Mouse (Mus musculus): ENCODE measurements around the gene Slc13a3. TPM values are rescaled to one million over a fixed set of nuclear protein-coding genes. Genes with fewer than 3 reads are reported as not detected.

Gene Slc13a3
- total RNA-seq, 2 experiments from 2014 or later: 8.8 to 9.9 TPM

GRCm38 (mm10) chr2:165484152-165484551 is 11.1 kb upstream of the Slc13a3 start:
- DNase-seq (ENCODE audit: extremely low spot score in 1 of 2, low spot score in 1 of 2): no peak

GRCm38 (mm10) chr2:165482003-165482402 is 9.0 kb upstream of the Slc13a3 start:
- DNase-seq (ENCODE audit: extremely low spot score in 1 of 2, low spot score in 1 of 2): no peak

DNA sequence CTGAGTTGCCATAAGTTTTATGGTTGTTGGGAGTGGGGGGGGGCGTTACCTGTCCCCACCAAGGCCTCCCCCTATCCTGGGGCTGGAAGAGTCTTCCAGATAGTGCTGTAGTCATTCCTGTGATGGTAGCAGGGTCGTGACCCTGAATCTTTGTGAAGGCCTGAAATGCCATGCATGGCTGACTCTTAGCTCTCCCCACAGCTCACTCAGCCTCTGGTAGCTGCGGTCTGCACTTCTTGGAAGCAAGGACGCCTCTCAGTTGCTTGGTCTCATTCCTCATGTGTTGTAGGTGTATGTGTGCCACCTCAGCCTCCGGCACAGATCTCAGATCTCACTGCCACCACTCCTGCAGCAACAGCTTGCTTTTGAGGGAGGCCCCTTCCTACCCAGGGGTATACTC is 2.8 kb upstream of the Slc13a3 start:
- no peak for DNase-seq (ENCODE audit: extremely low spot score in 1 of 2, low spot score in 1 of 2)

GRCm38 (mm10) chr2:165475412-165475811 is 2.4 kb upstream of the Slc13a3 start:
- DNase-seq (ENCODE audit: extremely low spot score in 1 of 2, low spot score in 1 of 2): no peak

- no peak for DNase-seq (ENCODE audit: extremely low spot score in 1 of 2, low spot score in 1 of 2)
Measured at GRCm38 (mm10) chr2:165471943-165472342, 1.1 kb downstream of the Slc13a3 start.

- no peak for DNase-seq (ENCODE audit: extremely low spot score in 1 of 2, low spot score in 1 of 2)
Measured at GRCm38 (mm10) chr2:165470167-165470566, 2.9 kb downstream of the Slc13a3 start.

GRCm38 (mm10) chr2:165467824-165468452 is 5.1 kb downstream of the Slc13a3 start:
- no peak for DNase-seq (ENCODE audit: extremely low spot score in 1 of 2, low spot score in 1 of 2)

DNA sequence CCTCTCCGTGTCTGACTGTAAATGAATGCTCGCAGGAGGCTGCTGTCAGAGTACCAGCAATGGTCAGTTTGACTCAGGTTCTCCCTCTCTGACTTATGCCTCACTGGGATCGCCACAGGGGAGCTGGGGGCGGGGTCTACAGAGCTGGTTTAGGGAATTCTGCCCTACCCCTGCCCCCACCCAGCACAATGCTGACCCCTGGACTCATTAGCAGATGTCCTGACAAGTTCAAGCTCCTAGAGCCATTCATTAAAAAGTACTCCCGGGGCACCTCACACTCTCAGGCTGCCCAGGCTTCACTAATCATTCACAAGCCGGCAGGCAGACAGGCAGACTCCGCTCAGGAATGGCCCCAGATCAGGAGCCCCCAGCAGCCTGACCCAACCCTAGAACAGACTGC is 13.4 kb downstream of the Slc13a3 start:
- DNase-seq (ENCODE audit: extremely low spot score in 1 of 2, low spot score in 1 of 2): no peak

DNA sequence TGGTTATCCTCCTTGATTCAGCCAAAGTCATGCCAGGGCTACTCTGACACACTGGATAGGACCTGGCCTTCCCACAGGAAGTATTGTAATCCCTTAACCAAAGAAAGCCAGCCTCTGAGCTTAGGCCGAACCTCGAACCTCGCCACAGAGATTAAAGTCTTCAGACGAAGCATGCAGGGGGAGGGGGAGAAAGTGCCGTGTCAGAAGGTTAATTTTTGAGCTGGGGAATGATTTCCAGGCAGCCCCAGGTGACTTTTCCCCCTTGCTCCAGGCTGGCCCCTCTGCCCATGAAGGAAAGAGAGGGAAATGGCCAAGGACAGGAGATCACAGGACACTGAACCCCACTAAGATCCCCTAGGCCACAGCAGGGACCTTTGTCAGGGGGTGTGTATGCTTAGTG is 14.8 kb downstream of the Slc13a3 start:
- DNase-seq (ENCODE audit: extremely low spot score in 1 of 2, low spot score in 1 of 2): no peak

- DNase-seq (ENCODE audit: extremely low spot score in 1 of 2, low spot score in 1 of 2): no peak
Measured at GRCm38 (mm10) chr2:165456710-165457109, 16.3 kb downstream of the Slc13a3 start.

- DNase-seq (ENCODE audit: extremely low spot score in 1 of 2, low spot score in 1 of 2): no peak
Measured at GRCm38 (mm10) chr2:165452730-165453693, 20.0 kb downstream of the Slc13a3 start.

- no peak for DNase-seq (ENCODE audit: extremely low spot score in 1 of 2, low spot score in 1 of 2)
Measured at GRCm38 (mm10) chr2:165448475-165448874, 24.6 kb downstream of the Slc13a3 start.

- DNase-seq (ENCODE audit: extremely low spot score in 1 of 2, low spot score in 1 of 2): no peak
Measured at GRCm38 (mm10) chr2:165444861-165445260, 28.2 kb downstream of the Slc13a3 start.

DNA sequence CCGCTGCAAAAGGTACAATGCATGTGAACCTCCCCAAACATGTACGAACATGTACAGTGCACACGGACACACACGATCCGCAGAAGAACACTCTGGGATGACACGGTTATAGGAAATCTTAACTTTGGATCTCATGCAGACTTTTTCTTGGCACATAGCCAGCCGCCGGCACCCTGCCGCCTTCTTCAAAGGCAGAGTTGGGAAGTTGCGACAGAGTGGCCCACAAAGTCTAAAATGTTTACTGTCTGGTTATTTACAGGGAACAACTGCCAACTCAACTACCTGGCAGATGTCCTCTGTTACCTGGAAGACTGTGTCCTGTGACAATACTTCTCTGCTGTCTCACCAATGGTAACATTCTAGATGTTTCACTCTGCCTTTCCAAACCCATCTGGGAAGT is 30.0 kb downstream of the Slc13a3 start:
- peak in 1 of 2 experiments; percentile 19 for DNase-seq (ENCODE audit: extremely low spot score in 1 of 2, low spot score in 1 of 2)

DNA sequence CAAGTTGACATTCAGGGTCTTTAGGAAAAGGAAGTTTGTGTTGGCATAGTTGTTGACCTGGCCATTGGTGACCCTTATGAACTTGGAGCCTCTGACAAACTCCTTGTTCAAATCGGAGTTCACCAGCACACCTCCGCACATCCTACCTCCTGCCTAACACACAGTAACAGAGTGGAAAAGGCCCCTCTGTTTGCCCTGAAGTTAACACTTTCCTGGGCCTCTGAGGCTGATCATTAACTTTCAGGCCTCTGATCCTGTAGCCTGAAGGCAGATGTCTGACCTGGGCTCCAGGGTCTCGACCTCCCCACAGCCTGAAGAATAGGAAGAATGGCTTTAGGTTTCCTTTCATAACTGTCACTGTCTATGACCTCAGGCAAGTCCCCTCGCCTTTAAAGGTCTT is 31.4 kb downstream of the Slc13a3 start:
- DNase-seq (ENCODE audit: extremely low spot score in 1 of 2, low spot score in 1 of 2): no peak

DNA sequence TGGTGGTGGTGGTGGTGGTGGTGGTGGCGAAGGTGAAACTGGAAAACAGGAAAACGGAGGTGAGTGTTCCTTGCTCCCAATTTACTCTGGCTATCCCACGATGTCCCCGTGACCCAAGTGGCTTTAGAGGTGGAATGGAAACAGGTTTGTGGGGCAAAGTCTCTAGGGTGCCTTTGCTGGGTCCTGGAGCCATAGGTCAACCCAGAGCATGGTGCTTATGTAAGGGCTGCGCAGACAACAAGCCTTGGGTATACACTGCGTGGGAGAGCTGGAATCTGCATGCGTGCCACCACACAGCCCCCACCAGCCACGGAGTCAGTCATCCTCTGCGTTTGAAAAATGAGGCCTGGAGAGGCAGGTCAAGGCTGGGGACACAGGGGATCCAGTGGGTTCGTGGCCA is 33.4 kb downstream of the Slc13a3 start:
- no peak for DNase-seq (ENCODE audit: extremely low spot score in 1 of 2, low spot score in 1 of 2)

GRCm38 (mm10) chr2:165438881-165439280 is 34.1 kb downstream of the Slc13a3 start:
- no peak for DNase-seq (ENCODE audit: extremely low spot score in 1 of 2, low spot score in 1 of 2)

DNA sequence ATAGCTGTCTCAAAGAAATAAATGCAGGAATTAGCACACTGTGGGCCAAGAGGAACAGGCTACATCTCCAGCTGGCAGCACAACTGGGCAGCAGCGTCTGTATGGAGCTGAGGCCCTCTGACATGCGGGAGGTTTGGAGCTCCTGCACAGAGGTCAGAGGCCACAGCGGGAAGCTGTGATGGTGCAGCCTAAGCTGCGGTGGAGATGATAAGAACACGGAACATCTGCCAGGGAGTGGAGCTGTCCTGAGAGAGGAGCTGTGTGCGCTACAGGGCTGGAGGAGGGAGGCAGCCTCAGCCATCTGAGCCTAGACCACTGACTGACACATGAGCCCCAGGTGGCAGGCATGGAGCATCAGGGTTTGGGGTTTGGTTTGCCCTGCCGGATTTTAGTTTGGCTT is 44.3 kb downstream of the Slc13a3 start:
- no peak for DNase-seq (ENCODE audit: extremely low spot score in 1 of 2, low spot score in 1 of 2)

DNA sequence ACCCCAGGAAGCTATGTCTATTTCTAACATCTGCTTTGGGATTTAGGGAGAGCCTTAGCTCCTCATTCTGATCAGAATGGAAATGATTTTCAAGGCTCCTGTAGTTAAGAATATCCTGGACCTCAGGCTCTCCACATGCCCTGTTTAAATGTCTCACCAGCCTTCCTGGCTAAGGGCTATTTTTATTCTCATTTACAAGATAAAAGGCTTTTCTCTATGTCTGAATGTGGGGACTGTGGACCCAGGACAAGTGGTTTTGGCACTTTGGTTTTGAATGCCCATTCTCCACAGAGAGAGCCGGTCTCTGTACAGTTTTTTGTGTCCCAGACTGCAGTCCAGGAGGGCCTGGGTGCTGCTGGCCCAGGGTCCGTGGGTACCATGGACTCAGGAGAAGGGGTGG is 52.8 kb downstream of the Slc13a3 start:
- DNase-seq (ENCODE audit: extremely low spot score in 1 of 2, low spot score in 1 of 2): no peak

- DNase-seq (ENCODE audit: extremely low spot score in 1 of 2, low spot score in 1 of 2): peak; percentile 21 to 24
Measured at GRCm38 (mm10) chr2:165419670-165420111, 53.3 kb downstream of the Slc13a3 start.

GRCm38 (mm10) chr2:165418577-165418976 is 54.5 kb downstream of the Slc13a3 start:
- no peak for DNase-seq (ENCODE audit: extremely low spot score in 1 of 2, low spot score in 1 of 2)

GRCm38 (mm10) chr2:165417291-165417690 is 55.7 kb downstream of the Slc13a3 start:
- DNase-seq (ENCODE audit: extremely low spot score in 1 of 2, low spot score in 1 of 2): peak; percentile 59 to 76

Measured in layer of hippocampus, postnatal 25 days (tissue).